Comparison of ENCODE assay signal across 8 mouse cellular contexts in genomic region chr11:114636292-114636691, GRCm38 (mm10). TPM values are rescaled to one million over a fixed set of nuclear protein-coding genes. Genes with fewer than 3 reads are reported as not detected.
DNase-seq lines count a peak whose midpoint lies in the region; ATAC-seq and TF ChIP-seq lines count a peak whose summit lies in the region.

No protein-coding gene starts in this region.

- H3K27ac ChIP-seq in embryonic facial prominence, embryonic 12.5 days, result no peak overlapping the region
- H3K27ac ChIP-seq in heart, adult 2 months, result no peak overlapping the region
- H3K27ac ChIP-seq in midbrain, embryonic 16.5 days (ENCODE audit: low read length), result no peak overlapping the region

- peaks cover 30% of the 10 kb centered on the region for H3K4me1 ChIP-seq in embryonic facial prominence, embryonic 12.5 days
- no peaks in the 10 kb centered on the region for H3K4me1 ChIP-seq in heart, adult 2 months (ENCODE audit: control insufficient read depth, insufficient read depth, low read length)
- peaks cover 23% of the 10 kb centered on the region for H3K4me1 ChIP-seq in midbrain, embryonic 16.5 days (ENCODE audit: control insufficient read depth, insufficient read depth, low read length)

- ATAC-seq in embryonic facial prominence, embryonic 12.5 days (ENCODE audit: insufficient number of reproducible peaks, insufficient read depth, low FRiP score, low TSS enrichment), result 0 out of 2 replicates have a peak, but pooled peaks have one; percentile 35
- ATAC-seq in midbrain, embryonic 16.5 days, result peak; percentile 83

- WGBS in embryonic facial prominence, embryonic 12.5 days, result 2% methylated on average over 6 of the region's 6 CpGs
- 0% methylated on average over 6 of the region's 6 CpGs for WGBS in heart, adult 2 months
- WGBS in midbrain, embryonic 16.5 days, result 0% methylated on average over 6 of the region's 6 CpGs

- H3K79me2 ChIP-seq in heart, adult 2 months (replicated peaks; ENCODE audit: control insufficient read depth, insufficient read depth, low read length), result no peaks in the 10 kb centered on the region

- peak; percentile 94 for TF ChIP-seq CTCF in heart, adult 2 months (IDR thresholded peaks at IDR 0.05)

- H3K4me2 ChIP-seq in embryonic facial prominence, embryonic 12.5 days (replicated peaks), result peak overlapping the region; percentile 25
- peak overlapping the region; percentile 36 for H3K4me2 ChIP-seq in midbrain, embryonic 16.5 days (ENCODE audit: low read length)

- H3K36me3 ChIP-seq in embryonic facial prominence, embryonic 12.5 days, result no peaks in the 10 kb centered on the region
- H3K36me3 ChIP-seq in heart, adult 2 months (ENCODE audit: control insufficient read depth, insufficient read depth, low read length), result no peaks in the 10 kb centered on the region
- no peaks in the 10 kb centered on the region for H3K36me3 ChIP-seq in midbrain, embryonic 16.5 days (ENCODE audit: control insufficient read depth, insufficient read depth, low read length)

- no peak overlapping the region for H3K4me3 ChIP-seq in embryonic facial prominence, embryonic 12.5 days
- no peak overlapping the region for H3K4me3 ChIP-seq in heart, adult 2 months
- H3K4me3 ChIP-seq in midbrain, embryonic 16.5 days (ENCODE audit: low read depth, low read length), result no peak overlapping the region

- H3K27me3 ChIP-seq in embryonic facial prominence, embryonic 12.5 days, result peaks cover 22% of the 10 kb centered on the region
- H3K27me3 ChIP-seq in heart, adult 2 months (ENCODE audit: control insufficient read depth, insufficient read depth, low read length), result peaks cover 2% of the 10 kb centered on the region; the same call in 1 of the 2 replicates
- no peaks in the 10 kb centered on the region; the same call in 1 of the 2 replicates for H3K27me3 ChIP-seq in midbrain, embryonic 16.5 days (ENCODE audit: control insufficient read depth, insufficient read depth, low read depth, low read length)

- H3K9ac ChIP-seq in embryonic facial prominence, embryonic 12.5 days, result no peak overlapping the region
- no peak overlapping the region for H3K9ac ChIP-seq in heart, adult 2 months (ENCODE audit: low read depth, low read length)
- H3K9ac ChIP-seq in midbrain, embryonic 16.5 days (ENCODE audit: low read depth, low read length), result peak overlapping the region; percentile 26; the same call in 1 of the 2 replicates

- peak; percentile 87 for TF ChIP-seq EP300 in heart, adult 2 months (IDR thresholded peaks at IDR 0.05; ENCODE audit: insufficient read depth, low read depth, low read length)

- no peaks in the 10 kb centered on the region for H3K9me3 ChIP-seq in embryonic facial prominence, embryonic 12.5 days
- no peaks in the 10 kb centered on the region for H3K9me3 ChIP-seq in midbrain, embryonic 16.5 days (replicated peaks; ENCODE audit: control insufficient read depth, low read length, poor library complexity, severe bottlenecking)

- intact Hi-C loops in heart, adult 2 months (cut with DNase I), result loop anchor here (1.0 to 10.0 kb wide), 3 partner anchors 113 to 771 kb away; no protein-coding TSS in a partner anchor
- intact Hi-C loops in left cerebral cortex, postnatal 4 days (cut with DNase I), result loop anchor here (5.0 to 10.0 kb wide), 4 partner anchors 151 to 821 kb away; partner anchors contain the start of gene Sdk2

- DNase-seq in 3134 (ENCODE audit: extremely low read depth, insufficient read length, low spot score), result peak; percentile 21
- peak; percentile 74 for DNase-seq in adrenal gland, postnatal 25 days
- DNase-seq in heart, adult 2 months, result peak; percentile 51 to 78
- peak; percentile 78 for DNase-seq in kidney, adult 18-20 months
- peak; percentile 90 for DNase-seq in left cerebral cortex, postnatal 4 days
- DNase-seq in spleen, postnatal 10 days (ENCODE audit: low spot score in 2 of 2), result peak; percentile 61 to 78

- TF ChIP-seq POLR2A in heart, adult 2 months (IDR thresholded peaks at IDR 0.05; ENCODE audit: insufficient read depth, low read depth, low read length), result no peak

RNA-seq across cellular contexts. Expression of gene Rpl38, which starts 32.0 kb away (rescaled TPM):
- 1,060 and 1,162 TPM in 2 replicates for total RNA-seq in adrenal gland, postnatal 25 days (2021)
- polyA plus RNA-seq in embryonic facial prominence, embryonic 12.5 days (2016; fragmentation: Nextera tagmentation; extraction: Ambion mirVana), result 893 and 953 TPM in 2 replicates
- 100 to 1,000 TPM; 587 to 660 TPM for total RNA-seq in heart, adult 2 months (2021)
- 335 and 344 TPM in 2 replicates for polyA plus RNA-seq in heart, adult 2 months (2012; rRNA removed)
- 1,000 to 10,000 TPM; 1,144 to 1,233 TPM for total RNA-seq in left cerebral cortex, postnatal 4 days (2021)
- polyA plus RNA-seq in midbrain, embryonic 16.5 days (2015; fragmentation: Nextera tagmentation; extraction: Ambion mirVana), result 641 and 649 TPM in 2 replicates

RNA-seq across cellular contexts. Expression of gene Ttyh2, which starts 38.9 kb away (rescaled TPM):
- total RNA-seq in adrenal gland, postnatal 25 days (2021), result 120 and 145 TPM in 2 replicates
- polyA plus RNA-seq in embryonic facial prominence, embryonic 12.5 days (2016; fragmentation: Nextera tagmentation; extraction: Ambion mirVana), result 21.6 and 24.5 TPM in 2 replicates
- total RNA-seq in heart, adult 2 months (2021), result 1 to 10 TPM; 4.3 to 4.9 TPM
- polyA plus RNA-seq in heart, adult 2 months (2012; rRNA removed), result 6.3 and 7.5 TPM in 2 replicates
- 10 to 100 TPM; 19.9 to 21.4 TPM for total RNA-seq in left cerebral cortex, postnatal 4 days (2021)
- 29.2 and 30.9 TPM in 2 replicates for polyA plus RNA-seq in midbrain, embryonic 16.5 days (2015; fragmentation: Nextera tagmentation; extraction: Ambion mirVana)

Comparison
In these comparisons a context has a peak if more than half of its experiments do, and no peak if none do; other contexts are left out.
1. DNase-seq: peak in every context shown above with its lines; median percentile 90 in left cerebral cortex, postnatal 4 days; 78 in kidney, adult 18-20 months; 74 in adrenal gland, postnatal 25 days; 70 in spleen, postnatal 10 days; 64 in heart, adult 2 months; 21 in 3134.